Mouse (Mus musculus): ENCODE data around the gene Dcp1a.

DNA sequence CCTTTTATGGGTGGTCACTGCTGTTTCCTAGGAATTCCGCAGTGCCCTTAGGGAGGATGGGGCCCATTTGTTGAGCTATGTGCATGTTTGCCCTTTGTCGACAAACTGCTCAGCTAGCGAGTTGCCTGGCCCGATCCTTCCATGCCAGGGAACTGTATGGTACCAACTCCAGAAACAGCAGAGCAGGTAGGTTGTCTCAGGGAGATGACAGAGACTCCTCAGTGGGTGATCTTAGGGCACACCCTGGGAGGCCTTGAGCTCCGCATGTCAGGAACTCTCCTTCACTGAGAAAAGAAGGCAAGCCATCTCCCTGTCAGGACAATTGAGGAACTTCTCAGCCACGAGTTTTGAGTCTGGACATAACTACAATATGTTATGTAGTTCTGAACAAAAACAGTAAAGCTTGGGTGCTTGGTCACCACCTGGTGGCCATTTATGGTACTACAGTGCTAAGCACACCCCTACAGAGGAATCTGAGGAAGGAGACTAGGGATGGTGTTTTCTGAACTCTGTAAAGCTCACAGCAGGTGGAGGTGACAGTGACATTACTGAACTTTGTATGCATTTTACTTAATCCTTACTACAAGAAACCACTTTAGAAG is 94.7 kb downstream of the Dcp1a start:
- no peak for TF ChIP-seq POLR2A (IDR thresholded peaks at IDR 0.05; ENCODE audit: borderline replicate concordance, insufficient read depth, low read length)
- peak; percentile 71; the same call in 1 of the 2 replicates for TF ChIP-seq CTCF (IDR thresholded peaks at IDR 0.05; ENCODE audit: borderline replicate concordance, insufficient read depth, low read depth, low read length)

Data from cerebellum, adult 2 months (tissue).